17 mouse cellular contexts compared by ENCODE assay signal in genomic region chr7:89356307-89356706, GRCm38 (mm10). TPM values are rescaled to one million over a fixed set of nuclear protein-coding genes. Genes with fewer than 3 reads are reported as not detected.
A peak's percentile ranks its signal among the peaks of the same experiment; 100 is the strongest.
DNase-seq lines count a peak whose midpoint lies in the region; ATAC-seq and TF ChIP-seq lines count a peak whose summit lies in the region.
"Had no signal": no experiment of that assay in that cellular context is flagged by ENCODE, and none has a peak within 500 bp of the region (broad histone marks: within the 10 kb centered on the region; RNA-seq: fewer than 3 reads in every experiment).

No protein-coding gene starts in this region.

- peak; percentile 40 to 45 for DNase-seq in heart, adult 18-20 months
- DNase-seq in heart, postnatal 36 days = no peak
- DNase-seq in lung, adult 2 months = no peak
- peak; percentile 32 for DNase-seq in embryo, embryonic 9.5 days (ENCODE audit: extremely low spot score)
- no peak for DNase-seq in forebrain, embryonic 11.5 days (ENCODE audit: low spot score)
- DNase-seq in frontal cortex, postnatal 36 days (ENCODE audit: low spot score in 2 of 2) = no peak
- DNase-seq: B cell, adult 2 months; cerebellum, postnatal 14 days; liver, embryonic 13.5 days; thymus, postnatal 4 days had no signal

- 51% methylated on average over 4 of the region's 4 CpGs for WGBS in lung, embryonic 16.5 days
- 62% methylated on average over 4 of the region's 4 CpGs for WGBS in lung, adult 2 months
- WGBS in limb, embryonic 13.5 days = 22% methylated on average over 4 of the region's 4 CpGs
- 80% methylated on average over 4 of the region's 4 CpGs for WGBS in forebrain, embryonic 11.5 days

- H3K9ac ChIP-seq in lung, embryonic 16.5 days (ENCODE audit: low read length) = no peak overlapping the region
- H3K9ac ChIP-seq in limb, embryonic 13.5 days = no peak overlapping the region
- H3K9ac ChIP-seq in forebrain, embryonic 11.5 days (ENCODE audit: low read length) = no peak overlapping the region
- H3K9ac ChIP-seq: intestine, embryonic 15.5 days; liver, embryonic 13.5 days had no signal

- no peaks in the 10 kb centered on the region for H3K9me3 ChIP-seq in lung, embryonic 16.5 days (ENCODE audit: control insufficient read depth, low read length)
- no peaks in the 10 kb centered on the region for H3K9me3 ChIP-seq in limb, embryonic 13.5 days
- H3K9me3 ChIP-seq in forebrain, embryonic 11.5 days (ENCODE audit: control insufficient read depth, low read length) = no peaks in the 10 kb centered on the region
- H3K9me3 ChIP-seq: forebrain, embryonic 10.5 days; G1E; hindbrain, embryonic 10.5 days; intestine, embryonic 15.5 days; liver, embryonic 13.5 days; midbrain, embryonic 10.5 days had no signal

- peak; percentile 87 for ATAC-seq in lung, embryonic 16.5 days (ENCODE audit: low read depth)
- ATAC-seq in limb, embryonic 13.5 days (ENCODE audit: low FRiP score, low read depth) = peak; percentile 93
- ATAC-seq in forebrain, embryonic 11.5 days (replicated peaks; ENCODE audit: low FRiP score) = no peak
- ATAC-seq: intestine, embryonic 15.5 days had no signal

- no peak for TF ChIP-seq CTCF in lung, adult 2 months (IDR thresholded peaks at IDR 0.05; ENCODE audit: insufficient read depth, low read length)

- peak overlapping the region; percentile 22; the same call in 1 of the 2 replicates for H3K27ac ChIP-seq in lung, embryonic 16.5 days (ENCODE audit: low read length)
- H3K27ac ChIP-seq in limb, embryonic 13.5 days = peak overlapping the region; percentile 75
- H3K27ac ChIP-seq in forebrain, embryonic 11.5 days (ENCODE audit: low read depth, low read length) = no peak overlapping the region
- H3K27ac ChIP-seq: forebrain, embryonic 10.5 days; hindbrain, embryonic 10.5 days; intestine, embryonic 15.5 days; liver, embryonic 13.5 days; midbrain, embryonic 10.5 days had no signal

- peaks cover 2% of the 10 kb centered on the region for H3K4me1 ChIP-seq in lung, embryonic 16.5 days (replicated peaks; ENCODE audit: control insufficient read depth, insufficient read depth, low read length)
- H3K4me1 ChIP-seq in lung, adult 2 months (ENCODE audit: control insufficient read depth, insufficient read depth, low read length) = no peaks in the 10 kb centered on the region
- H3K4me1 ChIP-seq in limb, embryonic 13.5 days = peaks cover 42% of the 10 kb centered on the region
- H3K4me1 ChIP-seq in forebrain, embryonic 11.5 days (replicated peaks; ENCODE audit: control insufficient read depth, insufficient read depth, low read length) = no peaks in the 10 kb centered on the region
- H3K4me1 ChIP-seq: liver, embryonic 13.5 days had no signal

- no peaks in the 10 kb centered on the region for H3K27me3 ChIP-seq in lung, embryonic 16.5 days (ENCODE audit: control insufficient read depth, insufficient read depth, low read depth, low read length)
- H3K27me3 ChIP-seq in limb, embryonic 13.5 days = no peaks in the 10 kb centered on the region
- no peaks in the 10 kb centered on the region for H3K27me3 ChIP-seq in forebrain, embryonic 11.5 days (ENCODE audit: control insufficient read depth, insufficient read depth, low read length)
- H3K27me3 ChIP-seq: intestine, embryonic 15.5 days; liver, embryonic 13.5 days had no signal

- no peak overlapping the region for H3K4me3 ChIP-seq in lung, embryonic 16.5 days (ENCODE audit: low read length)
- H3K4me3 ChIP-seq in lung, adult 2 months (replicated peaks; ENCODE audit: extremely low read depth, low read depth, low read length) = no peak overlapping the region
- no peak overlapping the region for H3K4me3 ChIP-seq in limb, embryonic 13.5 days
- no peak overlapping the region for H3K4me3 ChIP-seq in forebrain, embryonic 11.5 days (ENCODE audit: low read depth, low read length)
- H3K4me3 ChIP-seq: forebrain, embryonic 10.5 days; hindbrain, embryonic 10.5 days; intestine, embryonic 15.5 days; liver, embryonic 13.5 days; midbrain, embryonic 10.5 days had no signal

- no peak for TF ChIP-seq POLR2A in lung, adult 2 months (IDR thresholded peaks at IDR 0.05; ENCODE audit: borderline replicate concordance, extremely low read depth, low read depth, low read length)

- no peak overlapping the region for H3K4me2 ChIP-seq in lung, embryonic 16.5 days (ENCODE audit: low read depth, low read length)
- H3K4me2 ChIP-seq in limb, embryonic 13.5 days (replicated peaks) = no peak overlapping the region; the same call in 1 of the 2 replicates
- no peak overlapping the region for H3K4me2 ChIP-seq in forebrain, embryonic 11.5 days (ENCODE audit: low read depth, low read length, severe bottlenecking)
- H3K4me2 ChIP-seq: intestine, embryonic 15.5 days; liver, embryonic 13.5 days had no signal

- intact Hi-C loops in heart, postnatal 36 days (cut with DNase I) = no loop called here

- H3K36me3 ChIP-seq in lung, embryonic 16.5 days (ENCODE audit: control insufficient read depth, insufficient read depth, low read length) = no peaks in the 10 kb centered on the region
- H3K36me3 ChIP-seq in limb, embryonic 13.5 days = no peaks in the 10 kb centered on the region
- H3K36me3 ChIP-seq in forebrain, embryonic 11.5 days (ENCODE audit: control insufficient read depth, insufficient read depth, low read length) = no peaks in the 10 kb centered on the region
- H3K36me3 ChIP-seq: forebrain, embryonic 10.5 days; G1E; hindbrain, embryonic 10.5 days; intestine, embryonic 15.5 days; liver, embryonic 13.5 days; midbrain, embryonic 10.5 days had no signal

RNA-seq across cellular contexts. Expression of gene Tmem135, which starts 47.7 kb away (rescaled TPM):
- total RNA-seq in heart, adult 18-20 months (2021) = 10 to 100 TPM; 34.9 to 39.4 TPM
- 10 to 100 TPM; 43.3 to 51.3 TPM for total RNA-seq in heart, postnatal 36 days (2021)
- polyA plus RNA-seq in lung, embryonic 16.5 days (2015; fragmentation: Nextera tagmentation; extraction: Ambion mirVana) = 27.5 and 29.0 TPM in 2 replicates
- 48.9 and 52.7 TPM in 2 replicates for polyA plus RNA-seq in lung, adult 2 months (2012; rRNA removed)
- polyA plus RNA-seq in limb, embryonic 13.5 days (2015; fragmentation: Nextera tagmentation; extraction: Ambion mirVana) = 21.2 and 22.9 TPM in 2 replicates
- 13.9 and 16.2 TPM in 2 replicates for polyA plus RNA-seq in forebrain, embryonic 11.5 days (2014; fragmentation: Nextera tagmentation; extraction: Ambion mirVana)

RNA-seq across cellular contexts. Expression of gene Fzd4, which starts 47.8 kb away (rescaled TPM):
- total RNA-seq in heart, adult 18-20 months (2021) = 10 to 100 TPM; 32.2 to 34.5 TPM
- total RNA-seq in heart, postnatal 36 days (2021) = 10 to 100 TPM; 31.6 to 35.8 TPM
- 14.4 and 14.8 TPM in 2 replicates for polyA plus RNA-seq in lung, embryonic 16.5 days (2015; fragmentation: Nextera tagmentation; extraction: Ambion mirVana)
- polyA plus RNA-seq in lung, adult 2 months (2012; rRNA removed) = 27.8 and 34.5 TPM in 2 replicates
- 15.1 and 16.5 TPM in 2 replicates for polyA plus RNA-seq in limb, embryonic 13.5 days (2015; fragmentation: Nextera tagmentation; extraction: Ambion mirVana)
- polyA plus RNA-seq in forebrain, embryonic 11.5 days (2014; fragmentation: Nextera tagmentation; extraction: Ambion mirVana) = 4.1 and 5.0 TPM in 2 replicates
- polyA plus RNA-seq: G1E had no signal

Comparison
In these comparisons a context has a peak if more than half of its experiments do, and no peak if none do; other contexts are left out.
1. DNase-seq: peak in heart, adult 18-20 months (2 of 2) and embryo, embryonic 9.5 days (single experiment); none in heart, postnatal 36 days (0 of 2), lung, adult 2 months (single experiment), forebrain, embryonic 11.5 days (single experiment) and frontal cortex, postnatal 36 days (0 of 2).